Mouse (Mus musculus): ENCODE measurements at regions not wholly inside any gene's neighbourhood (a gene's known extent, or its start where the extent isn't known, plus 50 kb on each side); places are given as distances from the start of the nearest gene placed in this dataset.
"Not testable (repeated sequence)": the region's sequence is repeated elsewhere in the genome, so short reads cannot be mapped to it uniquely, and the experiment has no call there.

DNA sequence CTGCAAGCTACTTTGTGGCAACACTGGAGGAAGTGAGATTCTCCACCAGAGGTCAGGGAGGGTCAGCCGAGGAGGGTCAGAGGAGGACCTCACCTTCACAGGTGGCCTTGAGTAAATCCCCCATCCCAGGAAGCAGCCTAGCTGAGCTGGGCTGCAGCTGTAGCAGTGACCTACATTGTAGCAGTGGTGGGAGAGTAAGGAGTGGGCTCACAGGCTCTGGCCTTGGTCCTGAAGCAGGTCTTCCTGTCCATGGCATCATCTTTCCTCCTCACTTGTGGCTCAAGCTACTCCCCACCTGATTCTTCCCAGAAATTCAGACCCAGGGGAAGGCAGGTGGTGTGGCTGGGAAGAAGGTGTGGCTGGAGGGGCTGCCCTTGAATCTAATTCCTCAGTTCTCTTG is 84.3 kb downstream of the 1810013L24Rik start:
- ATAC-seq (ENCODE audit: insufficient number of reproducible peaks, low FRiP score); H3K4me1 ChIP-seq (replicated peaks); H3K36me3 ChIP-seq; H3K27me3 ChIP-seq (replicated peaks); H3K9me3 ChIP-seq (replicated peaks); H3K27ac ChIP-seq (ENCODE audit: poor library complexity, severe bottlenecking); H3K4me2 ChIP-seq; H3K4me3 ChIP-seq; H3K9ac ChIP-seq: not testable (repeated sequence)
- 23% methylated on average over 1 of the region's 1 CpGs for WGBS

DNA sequence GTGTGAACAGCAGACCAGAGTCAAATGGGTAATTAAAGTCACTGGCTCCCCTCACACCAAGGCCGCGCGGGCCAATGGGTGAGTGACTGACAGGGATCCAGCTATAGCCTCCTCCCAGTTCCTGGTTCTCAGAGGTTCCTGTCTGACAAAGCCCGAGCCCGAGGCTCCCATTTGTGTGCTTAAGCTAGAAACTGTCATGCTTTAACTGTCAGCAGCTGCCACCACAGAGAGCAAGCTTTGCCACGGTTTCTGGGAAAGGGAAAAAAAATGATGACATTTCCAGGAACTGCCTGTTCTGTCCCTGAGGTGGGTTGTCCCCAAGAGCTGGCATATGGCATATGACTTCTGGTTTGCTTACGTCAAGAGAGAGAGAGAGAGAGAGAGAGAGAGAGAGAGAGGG is 86.2 kb downstream of the 1810013L24Rik start:
- H3K27me3 ChIP-seq (replicated peaks) = no peaks in the 10 kb centered on the region
- no peaks in the 10 kb centered on the region for H3K4me1 ChIP-seq (replicated peaks)
- H3K9me3 ChIP-seq (replicated peaks) = no peaks in the 10 kb centered on the region
- H3K27ac ChIP-seq (ENCODE audit: poor library complexity, severe bottlenecking) = no peak overlapping the region
- no peak overlapping the region for H3K4me2 ChIP-seq
- H3K4me3 ChIP-seq = no peak overlapping the region
- WGBS = 63% methylated on average over 7 of the region's 7 CpGs
- H3K36me3 ChIP-seq = no peaks in the 10 kb centered on the region
- no peak for ATAC-seq (ENCODE audit: insufficient number of reproducible peaks, low FRiP score)
- H3K9ac ChIP-seq = no peak overlapping the region

DNA sequence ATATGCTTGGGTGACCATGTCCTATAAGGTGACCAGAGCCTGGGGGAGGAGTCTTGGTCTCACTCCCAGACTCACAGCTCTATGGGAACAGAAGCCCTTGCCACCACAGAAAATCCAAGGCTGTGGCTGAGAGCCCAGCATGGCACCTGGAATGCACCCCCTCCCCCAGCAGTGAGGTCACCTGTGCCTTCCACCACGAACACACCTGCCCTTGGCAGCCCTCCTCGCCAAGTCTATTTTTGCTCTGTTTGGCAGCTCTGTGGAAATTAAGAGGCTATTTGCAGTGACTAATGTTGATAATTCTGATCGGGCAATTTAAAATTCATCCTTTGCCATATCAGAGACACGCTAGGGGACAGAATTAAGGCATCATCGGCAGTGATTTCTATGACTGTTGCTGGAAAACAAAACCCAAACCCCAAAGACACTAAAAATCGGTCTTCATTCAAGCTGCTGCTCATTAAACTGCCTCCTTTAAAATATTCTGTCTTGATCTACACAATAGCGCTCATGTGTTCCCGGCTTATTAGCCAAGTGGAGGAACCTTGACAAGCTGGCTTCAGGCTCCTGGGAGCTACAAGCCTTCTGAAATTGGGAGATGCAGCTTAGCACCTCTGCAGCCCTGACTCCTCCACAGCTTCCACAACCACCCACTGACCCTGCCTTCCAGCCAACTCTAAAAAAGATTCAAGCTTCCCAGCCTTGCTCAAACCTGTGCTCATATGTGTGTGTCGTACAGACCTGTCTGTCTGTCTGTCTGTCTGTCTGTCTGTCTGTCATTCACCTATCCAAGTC is 89.0 kb downstream of the 1810013L24Rik start:
- no peak for ATAC-seq (ENCODE audit: insufficient number of reproducible peaks, low FRiP score)
- H3K9ac ChIP-seq = no peak overlapping the region
- no peaks in the 10 kb centered on the region for H3K27me3 ChIP-seq (replicated peaks)
- WGBS = 77% methylated on average over 9 of the region's 9 CpGs
- H3K4me3 ChIP-seq = no peak overlapping the region
- no peak overlapping the region for H3K27ac ChIP-seq (ENCODE audit: poor library complexity, severe bottlenecking)
- H3K4me1 ChIP-seq (replicated peaks) = no peaks in the 10 kb centered on the region
- no peaks in the 10 kb centered on the region for H3K9me3 ChIP-seq (replicated peaks)
- H3K4me2 ChIP-seq = no peak overlapping the region
- H3K36me3 ChIP-seq = no peaks in the 10 kb centered on the region

DNA sequence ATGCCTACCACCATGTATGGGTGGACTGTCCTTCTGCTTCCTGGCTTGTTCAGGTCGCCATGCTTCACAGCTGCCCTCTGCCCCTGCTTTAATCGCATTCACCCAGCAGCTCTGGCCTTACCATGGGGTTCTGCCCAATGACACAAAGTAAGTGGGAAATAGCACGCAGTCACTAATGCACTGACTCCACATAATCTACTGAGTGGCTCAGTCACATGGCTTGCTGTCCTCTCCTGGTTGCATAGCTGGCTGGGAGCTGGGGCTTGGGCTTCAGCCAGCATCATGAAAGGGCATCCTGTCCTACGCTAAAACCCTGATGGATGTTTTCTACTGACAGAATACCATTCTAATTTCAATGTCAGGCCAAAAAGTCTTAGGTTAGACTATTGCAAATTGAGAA is 94.8 kb downstream of the 1810013L24Rik start:
- no peak overlapping the region for H3K4me3 ChIP-seq
- H3K9me3 ChIP-seq (replicated peaks) = 0 out of 2 replicates have a peak, but pooled peaks cover 7% of the 10 kb centered on the region
- ATAC-seq (ENCODE audit: insufficient number of reproducible peaks, low FRiP score) = no peak
- no peak overlapping the region for H3K4me2 ChIP-seq
- no peak overlapping the region for H3K9ac ChIP-seq
- H3K27me3 ChIP-seq (replicated peaks) = no peaks in the 10 kb centered on the region
- H3K36me3 ChIP-seq = no peaks in the 10 kb centered on the region
- H3K4me1 ChIP-seq (replicated peaks) = no peaks in the 10 kb centered on the region
- H3K27ac ChIP-seq (ENCODE audit: poor library complexity, severe bottlenecking) = no peak overlapping the region
- 77% methylated on average over 4 of the region's 4 CpGs for WGBS

DNA sequence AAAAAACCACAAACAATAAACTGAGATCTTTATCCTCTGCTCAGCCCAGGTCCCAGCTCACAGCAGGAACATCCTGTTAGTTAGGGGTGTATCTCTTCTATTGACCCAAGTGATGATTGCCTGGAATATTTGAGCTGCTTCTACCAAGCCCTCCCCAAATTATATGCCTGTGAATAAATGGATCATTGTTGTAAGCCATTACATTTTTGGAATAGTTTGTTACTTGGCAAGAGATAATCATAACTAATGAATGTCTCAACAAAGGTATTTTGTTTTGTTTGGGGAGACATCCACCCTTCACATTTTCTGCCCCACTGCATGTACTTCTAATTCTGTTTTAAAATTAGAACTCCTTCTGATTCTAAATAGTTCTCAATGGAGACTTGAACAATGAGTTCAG is 102.1 kb downstream of the 1810013L24Rik start:
- no peak for ATAC-seq (ENCODE audit: insufficient number of reproducible peaks, low FRiP score)
- Histone ChIP-seq H3K27me3 (replicated peaks) (no peaks in the 10 kb centered on the region), H3K36me3 (no peaks in the 10 kb centered on the region)

DNA sequence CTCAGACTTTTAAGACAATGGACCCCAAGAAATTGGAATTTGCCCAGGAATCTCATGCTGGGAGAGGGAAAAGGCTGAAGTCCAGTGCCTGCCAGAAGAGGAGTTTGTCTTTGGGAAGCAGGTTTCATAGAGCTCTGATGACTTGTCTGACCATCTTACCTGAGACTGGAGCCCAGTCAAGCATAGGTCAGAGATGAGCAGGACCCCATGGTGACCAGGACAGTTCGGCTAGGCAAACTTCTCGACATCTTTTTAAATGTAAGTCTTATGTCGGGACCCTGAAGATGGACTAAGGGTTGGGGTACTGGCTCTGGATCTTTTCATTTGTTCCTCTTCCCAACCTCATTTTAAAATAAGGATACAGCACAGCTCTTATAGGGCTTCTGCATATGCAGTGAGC is 103.2 kb downstream of the 1810013L24Rik start:
- whole genome bisulfite sequencing = 90% methylated on average over 3 of the region's 3 CpGs
- ATAC-seq (ENCODE audit: insufficient number of reproducible peaks, low FRiP score) = no peak
- no peaks in the 10 kb centered on the region for H3K9me3 ChIP-seq (replicated peaks)

More for the DNA sequence above, 102.1 kb downstream of the 1810013L24Rik start:
- Histone ChIP-seq H3K4me1 (replicated peaks) (no peaks in the 10 kb centered on the region), H3K27ac (ENCODE audit: poor library complexity, severe bottlenecking) (no peak overlapping the region), H3K9ac (no peak overlapping the region), H3K4me2 (no peak overlapping the region), H3K9me3 (replicated peaks) (0 out of 2 replicates have a peak, but pooled peaks cover 7% of the 10 kb centered on the region), H3K4me3 (no peak overlapping the region)

DNA sequence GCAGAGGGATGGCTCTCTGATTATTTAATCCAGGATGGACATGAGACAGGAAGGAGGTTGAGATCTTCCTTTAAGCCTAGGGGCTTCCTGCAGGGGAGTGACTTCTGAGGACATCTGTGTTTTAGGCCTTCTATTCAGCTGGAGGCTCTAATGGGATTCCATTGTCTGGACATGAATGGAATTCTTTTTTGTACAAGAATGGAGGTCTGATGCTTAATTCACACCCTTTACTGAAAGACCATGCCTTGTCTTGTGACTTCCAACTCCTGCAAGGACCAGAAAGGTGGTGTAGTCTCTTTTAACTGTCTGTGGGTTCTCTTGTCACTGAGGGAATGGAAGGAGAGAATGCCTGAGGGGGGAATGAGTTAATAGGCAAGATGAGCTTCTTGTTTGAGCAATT is 106.5 kb downstream of the 1810013L24Rik start:
- Histone ChIP-seq H3K4me2 (no peak overlapping the region), H3K4me1 (replicated peaks) (no peaks in the 10 kb centered on the region), H3K36me3 (no peaks in the 10 kb centered on the region), H3K4me3 (no peak overlapping the region), H3K9me3 (replicated peaks) (no peaks in the 10 kb centered on the region), H3K9ac (no peak overlapping the region), H3K27ac (ENCODE audit: poor library complexity, severe bottlenecking) (no peak overlapping the region), H3K27me3 (replicated peaks) (no peaks in the 10 kb centered on the region; the same call in 1 of the 2 replicates)
- ATAC-seq (ENCODE audit: insufficient number of reproducible peaks, low FRiP score) = no peak

More for the DNA sequence above, 103.2 kb downstream of the 1810013L24Rik start:
- H3K27ac ChIP-seq (ENCODE audit: poor library complexity, severe bottlenecking) = no peak overlapping the region
- no peak overlapping the region for H3K4me3 ChIP-seq
- H3K27me3 ChIP-seq (replicated peaks) = no peaks in the 10 kb centered on the region
- H3K4me1 ChIP-seq (replicated peaks) = no peaks in the 10 kb centered on the region
- no peaks in the 10 kb centered on the region for H3K36me3 ChIP-seq
- no peak overlapping the region for H3K9ac ChIP-seq
- H3K4me2 ChIP-seq = no peak overlapping the region

DNA sequence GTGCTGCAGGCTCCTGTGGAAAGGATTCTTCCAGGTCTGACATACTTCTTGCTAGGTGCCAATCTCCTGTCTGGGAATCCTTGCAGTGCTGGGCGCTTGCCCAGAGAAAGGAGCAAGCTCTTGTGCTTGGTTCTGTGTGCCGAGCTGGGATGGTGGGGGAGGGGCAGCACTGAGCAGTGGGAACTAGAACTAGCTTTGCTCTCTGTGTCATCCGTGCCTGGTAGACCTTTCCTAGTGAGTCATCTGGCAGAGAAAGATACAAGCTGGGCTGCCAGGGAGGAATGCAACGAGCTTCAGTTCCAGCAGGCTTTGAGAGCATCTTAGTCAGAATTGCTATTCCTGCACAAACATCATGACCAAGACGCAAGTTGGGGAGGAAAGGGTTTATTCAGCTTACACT is 108.6 kb downstream of the 1810013L24Rik start:
- WGBS = 28% methylated on average over 5 of the region's 5 CpGs
- ATAC-seq (ENCODE audit: insufficient number of reproducible peaks, low FRiP score) = no peak

DNA sequence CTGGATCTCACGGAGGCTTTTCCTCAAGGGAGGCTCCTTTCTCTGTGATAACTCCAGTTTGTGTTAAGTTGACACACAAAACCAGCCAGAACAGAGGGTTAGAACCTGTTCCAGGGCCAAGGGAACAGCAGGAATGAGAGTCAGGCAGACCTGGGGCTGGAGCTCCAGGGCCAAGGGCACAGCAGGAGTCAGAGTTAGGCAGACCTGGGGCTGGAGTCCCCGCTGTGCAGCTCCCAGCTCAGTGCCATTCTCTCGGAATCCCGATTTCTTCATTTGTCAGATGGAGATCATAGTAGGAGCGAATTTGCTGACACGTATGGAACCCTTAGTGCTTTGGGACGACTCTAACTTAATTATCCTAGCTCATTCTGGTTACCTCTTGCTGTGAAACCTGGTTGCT is 109.2 kb downstream of the 1810013L24Rik start:
- 25% methylated on average over 7 of the region's 7 CpGs for WGBS
- no peak for ATAC-seq (ENCODE audit: insufficient number of reproducible peaks, low FRiP score)
- Histone ChIP-seq H3K27me3 (replicated peaks) (no peaks in the 10 kb centered on the region; the same call in 1 of the 2 replicates), H3K4me2 (no peak overlapping the region), H3K36me3 (no peaks in the 10 kb centered on the region), H3K4me1 (replicated peaks) (no peaks in the 10 kb centered on the region), H3K9ac (no peak overlapping the region), H3K9me3 (replicated peaks) (no peaks in the 10 kb centered on the region), H3K27ac (ENCODE audit: poor library complexity, severe bottlenecking) (no peak overlapping the region), H3K4me3 (no peak overlapping the region)

More for the DNA sequence above, 108.6 kb downstream of the 1810013L24Rik start:
- Histone ChIP-seq H3K4me1 (replicated peaks) (no peaks in the 10 kb centered on the region), H3K36me3 (no peaks in the 10 kb centered on the region), H3K9me3 (replicated peaks) (no peaks in the 10 kb centered on the region), H3K4me3 (no peak overlapping the region), H3K9ac (no peak overlapping the region), H3K4me2 (no peak overlapping the region), H3K27me3 (replicated peaks) (no peaks in the 10 kb centered on the region; the same call in 1 of the 2 replicates), H3K27ac (ENCODE audit: poor library complexity, severe bottlenecking) (no peak overlapping the region)

DNA sequence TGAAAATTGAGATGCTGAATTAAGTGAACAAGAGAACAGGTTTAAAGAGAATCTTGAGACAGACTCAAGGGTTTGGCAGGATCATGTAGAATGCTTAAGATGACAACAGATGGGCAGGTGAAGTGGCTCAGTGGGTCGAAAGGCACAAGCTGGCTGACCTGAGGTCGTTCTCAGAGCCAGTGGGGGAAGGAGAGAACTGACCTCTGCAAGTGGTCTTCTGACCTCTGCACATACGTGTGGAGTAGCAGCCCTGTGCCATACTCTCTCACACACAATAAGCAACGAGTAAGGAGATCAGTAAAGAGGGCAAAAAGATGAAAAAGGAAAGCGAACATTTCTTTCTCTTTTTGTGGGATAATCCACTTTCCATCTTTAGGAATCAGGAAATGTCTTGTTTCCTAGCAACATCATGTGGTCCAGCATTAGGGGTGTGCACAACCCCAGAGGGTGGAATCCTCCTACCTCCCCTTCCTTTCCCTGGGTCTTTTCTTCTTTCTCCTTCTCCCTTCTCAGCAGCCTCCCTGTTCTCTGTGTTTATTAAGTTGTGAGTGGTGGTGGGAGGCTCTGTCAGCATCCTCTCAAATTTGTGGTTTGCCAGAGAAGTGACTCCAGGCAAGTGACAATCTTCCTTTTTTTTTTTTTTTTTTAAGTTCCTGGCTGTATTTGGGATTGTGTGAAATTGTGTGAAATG is 114.7 kb downstream of the 1810013L24Rik start:
- WGBS = 50% methylated on average over 5 of the region's 5 CpGs
- no peak for ATAC-seq (ENCODE audit: insufficient number of reproducible peaks, low FRiP score)
- Histone ChIP-seq H3K4me1 (replicated peaks) (no peaks in the 10 kb centered on the region), H3K27me3 (replicated peaks) (no peaks in the 10 kb centered on the region; the same call in 1 of the 2 replicates), H3K27ac (ENCODE audit: poor library complexity, severe bottlenecking) (no peak overlapping the region), H3K9me3 (replicated peaks) (no peaks in the 10 kb centered on the region), H3K36me3 (no peaks in the 10 kb centered on the region), H3K4me2 (no peak overlapping the region), H3K4me3 (no peak overlapping the region), H3K9ac (no peak overlapping the region)

DNA sequence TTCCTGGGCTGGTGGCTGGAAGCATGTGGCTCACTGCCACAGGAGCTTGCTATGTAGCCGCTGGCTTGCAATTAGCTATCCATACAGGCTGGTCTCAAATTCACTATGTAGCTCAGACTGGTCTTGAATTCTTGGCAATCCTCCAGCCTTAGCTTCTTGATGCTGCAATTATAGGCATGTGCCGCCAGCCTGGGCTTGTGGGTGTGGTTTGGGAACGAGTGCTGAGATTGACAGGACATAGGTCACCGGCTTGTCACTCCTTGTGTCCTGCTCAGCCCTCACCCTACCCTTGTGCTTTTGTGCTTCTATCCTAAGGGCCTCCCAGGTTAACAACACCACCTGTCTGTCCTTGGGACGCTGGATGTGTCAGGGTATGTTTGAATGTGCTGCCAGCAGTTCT is 117.9 kb downstream of the 1810013L24Rik start:
- ATAC-seq (ENCODE audit: insufficient number of reproducible peaks, low FRiP score) = no peak
- Histone ChIP-seq H3K4me1 (replicated peaks) (no peaks in the 10 kb centered on the region), H3K27ac (ENCODE audit: poor library complexity, severe bottlenecking) (no peak overlapping the region), H3K9me3 (replicated peaks) (0 out of 2 replicates have a peak, but pooled peaks cover 3% of the 10 kb centered on the region), H3K27me3 (replicated peaks) (no peaks in the 10 kb centered on the region), H3K36me3 (no peaks in the 10 kb centered on the region), H3K4me3 (no peak overlapping the region), H3K9ac (no peak overlapping the region), H3K4me2 (no peak overlapping the region)
- WGBS = 57% methylated on average over 5 of the region's 5 CpGs
